Mouse (Mus musculus) ES-Bruce4 (cell line): ENCODE data around the gene Timm10. TPM values are rescaled to one million over a fixed set of nuclear protein-coding genes. Genes with fewer than 3 reads are reported as not detected.
A peak's percentile ranks its signal among the peaks of the same experiment; 100 is the strongest.

ENCODE experiments used
- H3K27ac ChIP-seq: 2 replicates; pipeline ENCODE4 v1.5.1; 2012; ENCODE audit warnings: low read length, inconsistent platforms; ENCODE audit not compliant: insufficient read depth
- H3K27me3 ChIP-seq: 2 replicates; pipeline ENCODE4 v1.6.1; 2012; ENCODE audit warnings: mild to moderate bottlenecking, low read length, inconsistent platforms; ENCODE audit not compliant: control insufficient read depth, poor library complexity, insufficient read depth, severe bottlenecking
- H3K36me3 ChIP-seq: 2 replicates; pipeline ENCODE4 v1.6.1; 2012; ENCODE audit warnings: inconsistent platforms, mild to moderate bottlenecking, low read length, moderate library complexity; ENCODE audit not compliant: control insufficient read depth, poor library complexity, insufficient read depth, severe bottlenecking
- H3K4me1 ChIP-seq: one replicate; pipeline ENCODE4 v1.8.1; 2011; ENCODE audit warnings: low read length; ENCODE audit not compliant: control insufficient read depth, insufficient read depth
- H3K4me3 ChIP-seq: 2 replicates; pipeline ENCODE4 v1.5.1; 2011; ENCODE audit warnings: low read depth, mild to moderate bottlenecking, low read length
- H3K9ac ChIP-seq: 2 replicates; pipeline ENCODE4 v1.6.1; 2012; ENCODE audit warnings: low read depth, mild to moderate bottlenecking, inconsistent platforms; ENCODE audit not compliant: poor library complexity, severe bottlenecking
- H3K9me3 ChIP-seq: replicated peaks from 2 replicates; pipeline ENCODE4 v1.6.1; 2012; ENCODE audit warnings: mild to moderate bottlenecking, low read length, inconsistent platforms; ENCODE audit not compliant: control insufficient read depth, poor library complexity, insufficient read depth, severe bottlenecking
- CTCF ChIP-seq: IDR thresholded peaks from one replicate; pipeline ENCODE4 v1.8.1; 2011; ENCODE audit warnings: low read depth, low read length
- EP300 ChIP-seq: IDR thresholded peaks from 2 replicates; pipeline ENCODE4 v1.6.1; 2011; ENCODE audit warnings: low read depth, low read length; ENCODE audit not compliant: insufficient read depth
- POLR2A ChIP-seq: IDR thresholded peaks from one replicate; pipeline ENCODE4 v1.8.1; 2011; ENCODE audit warnings: low read length; ENCODE audit not compliant: insufficient read depth
- polyA plus RNA-seq: library from polyadenylated mRNA; stranded (reverse); fragments of >200 nt; gene quantifications from 2 replicates; pipeline ENCODE4 v1.2.4, GENCODE M21; 2011; ENCODE audit warnings: low read depth; ENCODE audit not compliant: missing spikeins, insufficient read depth, insufficient read length

Gene Timm10
- polyA plus RNA-seq, 1 experiment, result 40.8 TPM

- no peak overlapping the region for H3K4me3 ChIP-seq
- H3K27me3 ChIP-seq, result no peaks in the 10 kb centered on the region; the same call in 1 of the 2 replicates
- H3K36me3 ChIP-seq, result no peaks in the 10 kb centered on the region
- no peak overlapping the region for H3K27ac ChIP-seq
- no peak overlapping the region for H3K9ac ChIP-seq
- TF ChIP-seq POLR2A (no peak), CTCF (no peak), EP300 (no peak)
- H3K9me3 ChIP-seq, result peaks cover 10% of the 10 kb centered on the region
- H3K4me1 ChIP-seq, result no peaks in the 10 kb centered on the region
Observed at GRCm38 (mm10) chr2:84790418-84790817, 36.4 kb upstream of the Timm10 start.

GRCm38 (mm10) chr2:84792516-84792915 lies 34.3 kb upstream of the Timm10 start:
- H3K27me3 ChIP-seq, result no peaks in the 10 kb centered on the region
- TF ChIP-seq EP300 (no peak), POLR2A (no peak), CTCF (no peak)
- H3K27ac ChIP-seq, result no peak overlapping the region
- H3K4me3 ChIP-seq, result no peak overlapping the region
- H3K9me3 ChIP-seq, result peaks cover 10% of the 10 kb centered on the region
- H3K36me3 ChIP-seq, result no peaks in the 10 kb centered on the region
- no peak overlapping the region for H3K9ac ChIP-seq
- H3K4me1 ChIP-seq, result no peaks in the 10 kb centered on the region

- Histone ChIP-seq H3K4me3 (no peak overlapping the region), H3K27ac (no peak overlapping the region), H3K36me3 (no peaks in the 10 kb centered on the region), H3K4me1 (no peaks in the 10 kb centered on the region), H3K9ac (no peak overlapping the region), H3K27me3 (no peaks in the 10 kb centered on the region), H3K9me3 (peaks cover 10% of the 10 kb centered on the region)
- TF ChIP-seq CTCF (no peak), POLR2A (no peak), EP300 (no peak)
Observed at GRCm38 (mm10) chr2:84793154-84793553, 33.6 kb upstream of the Timm10 start.

GRCm38 (mm10) chr2:84793871-84794270 lies 32.9 kb upstream of the Timm10 start:
- Histone ChIP-seq H3K36me3 (no peaks in the 10 kb centered on the region), H3K27me3 (no peaks in the 10 kb centered on the region), H3K4me1 (no peaks in the 10 kb centered on the region), H3K9me3 (peaks cover 10% of the 10 kb centered on the region), H3K27ac (no peak overlapping the region), H3K9ac (no peak overlapping the region), H3K4me3 (no peak overlapping the region)
- TF ChIP-seq CTCF, result no peak
- TF ChIP-seq EP300, result no peak
- no peak for TF ChIP-seq POLR2A

- peak overlapping the region; percentile 36 for H3K9ac ChIP-seq
- peak overlapping the region; percentile 91 for H3K4me3 ChIP-seq
- TF ChIP-seq CTCF (peak; percentile 86), POLR2A (no peak)
- H3K27ac ChIP-seq, result no peak overlapping the region
- no peaks in the 10 kb centered on the region for H3K36me3 ChIP-seq
- peaks cover 10% of the 10 kb centered on the region for H3K9me3 ChIP-seq
- no peaks in the 10 kb centered on the region for H3K4me1 ChIP-seq
- H3K27me3 ChIP-seq, result no peaks in the 10 kb centered on the region
Observed at GRCm38 (mm10) chr2:84797833-84798492, 28.8 kb upstream of the Timm10 start.

- Histone ChIP-seq H3K4me3 (peak within 1 kb of the TSS; percentile 91), H3K4me1 (no peaks in the 10 kb centered on the region), H3K9me3 (peaks cover 10% of the 10 kb centered on the region), H3K36me3 (no peaks in the 10 kb centered on the region), H3K27ac (no peak within 1 kb of the TSS), H3K27me3 (no peaks in the 10 kb centered on the region), H3K9ac (peak within 1 kb of the TSS; percentile 36)
- TF ChIP-seq EP300 (no peak), CTCF (no peak), POLR2A (no peak)
Observed at GRCm38 (mm10) chr2:84798493-84798921, 28.3 kb upstream of the Timm10 start, which contains the start of gene Ube2l6. Ube2l6 (plus strand) TSS chr2:84798828.
